Mouse (Mus musculus) liver, embryonic 14.5 days (tissue): ENCODE measurements around the gene Fignl1. TPM values are rescaled to one million over a fixed set of nuclear protein-coding genes. Genes with fewer than 3 reads are reported as not detected.

Source experiments
- ATAC-seq: fragments of 200-750 bp; cut with Nextera tagmentation; 2 replicates; pipeline ENCODE4 v1.8.0; 2017; ENCODE audit warnings: moderate number of reproducible peaks, mild to moderate bottlenecking, moderate library complexity; ENCODE audit not compliant: insufficient read depth
- DNase-seq, 3 experiments: peaks; one replicate each; pipeline ENCODE4 v3.0.0-alpha.2; 2012 to 2013; ENCODE audit warnings: low read depth in 3 of 3, low spot score in 3 of 3
- H3K27ac ChIP-seq: fragments of 300-500 bp; sonication (generic); 2 replicates; pipeline ENCODE4 v1.5.1; 2014; ENCODE audit warnings: moderate library complexity, mild to moderate bottlenecking, control low read depth, inconsistent platforms
- H3K27me3 ChIP-seq: fragments of 300-500 bp; sonication (generic); 2 replicates; pipeline ENCODE4 v1.6.1; 2014; ENCODE audit warnings: mild to moderate bottlenecking, low read length, moderate library complexity; ENCODE audit not compliant: control insufficient read depth, insufficient read depth
- H3K36me3 ChIP-seq: fragments of 300-500 bp; sonication (generic); replicated peaks from 2 replicates; pipeline ENCODE4 v1.6.1; 2014; ENCODE audit warnings: low read depth; ENCODE audit not compliant: control insufficient read depth, insufficient read depth
- H3K4me1 ChIP-seq, 2 experiments: fragments of 200-500 bp in 1 of 2; fragments of 300-500 bp in 1 of 2; sonication (generic) in 1 of 2; replicated peaks; 2 replicates each; pipeline ENCODE4 v1.6.1; 2012 to 2014; ENCODE audit warnings: antibody characterized with exemption in 1 of 2, inconsistent platforms in 1 of 2, low read length in 1 of 2; ENCODE audit not compliant: control insufficient read depth in 2 of 2, insufficient read depth in 2 of 2
- H3K4me2 ChIP-seq: fragments of 300-500 bp; sonication (generic); 2 replicates; pipeline ENCODE4 v1.6.1; 2014; ENCODE audit warnings: low read depth, mild to moderate bottlenecking, control low read depth, moderate library complexity
- H3K4me3 ChIP-seq, 2 experiments: fragments of 200-500 bp in 1 of 2; fragments of 300-500 bp in 1 of 2; sonication (generic) in 1 of 2; 2 replicates each; pipeline ENCODE4 v1.5.1; 2012 to 2014; ENCODE audit warnings: low read depth in 2 of 2, low read length in 2 of 2, mild to moderate bottlenecking in 2 of 2, control low read depth in 1 of 2, inconsistent platforms in 1 of 2, moderate library complexity in 1 of 2; ENCODE audit not compliant: insufficient read depth in 1 of 2
- H3K9ac ChIP-seq: fragments of 300-500 bp; sonication (generic); replicated peaks from 2 replicates; pipeline ENCODE4 v1.6.1; 2014; ENCODE audit warnings: mild to moderate bottlenecking, control low read depth, moderate library complexity
- H3K9me3 ChIP-seq: fragments of 300-500 bp; sonication (generic); 2 replicates; pipeline ENCODE4 v1.6.1; 2016; ENCODE audit warnings: low read length, mixed read lengths; ENCODE audit not compliant: control insufficient read depth
- CTCF ChIP-seq: IDR thresholded peaks from 2 replicates; pipeline ENCODE4 v1.5.1; 2016; ENCODE audit warnings: antibody characterized with exemption, low read depth, control low read depth
- EP300 ChIP-seq: IDR thresholded peaks from 2 replicates; pipeline ENCODE4 v1.6.1; 2016; ENCODE audit warnings: antibody characterized with exemption, low read depth
- WGBS: fragments of 180-500 bp; shearing (Covaris S2); extraction: QIAGEN DNeasy Blood & Tissue Kit; methylation state at CpG from one replicate; pipeline ENCODE4 v1.1.7; 2014; ENCODE audit not compliant: insufficient replicate concordance; 5-methylcytosine and 5-hydroxymethylcytosine counted together
- polyA plus RNA-seq, 2 experiments: library from polyadenylated mRNA; depleted of rRNA in 1 of 2; stranded (reverse) in 1 of 2; unstranded in 1 of 2; fragments of >200 nt; fragmentation: Nextera tagmentation in 1 of 2; extraction: Ambion mirVana in 1 of 2; gene quantifications; 2 replicates each; pipeline versions ENCODE4 v1.2.1 to v1.2.3; 2012 to 2014

Fignl1 gene
- polyA plus RNA-seq, 2 experiments = 32.2 to 102 TPM

- H3K4me3 ChIP-seq = no peak overlapping the region
- no peak overlapping the region for H3K9ac ChIP-seq
- ATAC-seq (peak; percentile 42; the same call in 1 of the 2 replicates), DNase-seq (peak in 1 of 3 experiments; percentile 29)
- 57% methylated on average over 4 of the region's 4 CpGs for WGBS
- no peaks in the 10 kb centered on the region for H3K9me3 ChIP-seq
- peaks cover 0 to 2% of the 10 kb centered on the region in 2 experiments; a peak in 2 of 4 replicates for H3K4me1 ChIP-seq
- TF ChIP-seq CTCF (no peak), EP300 (no peak)
- peaks cover 33% of the 10 kb centered on the region for H3K36me3 ChIP-seq
- no peak overlapping the region for H3K27ac ChIP-seq
- H3K4me2 ChIP-seq = no peak overlapping the region
- H3K27me3 ChIP-seq = no peaks in the 10 kb centered on the region
Observed at GRCm38 (mm10) chr11:11763211-11763666, 45.5 kb downstream of the Fignl1 start.

- Histone ChIP-seq H3K9me3 (no peaks in the 10 kb centered on the region), H3K9ac (no peak overlapping the region), H3K4me3 (no peak overlapping the region), H3K4me2 (no peak overlapping the region), H3K4me1 (no peaks in the 10 kb centered on the region), H3K27ac (no peak overlapping the region), H3K27me3 (no peaks in the 10 kb centered on the region), H3K36me3 (peaks cover 53% of the 10 kb centered on the region)
- DNase-seq (no peak), ATAC-seq (no peak)
- TF ChIP-seq EP300 = no peak
- TF ChIP-seq CTCF = no peak
- 84% methylated on average over 1 of the region's 1 CpGs for WGBS
Observed at GRCm38 (mm10) chr11:11758883-11759282, 49.9 kb downstream of the Fignl1 start.

GRCm38 (mm10) chr11:11758121-11758520, 50.6 kb downstream of the Fignl1 start:
- Histone ChIP-seq H3K27ac (no peak overlapping the region), H3K4me2 (no peak overlapping the region), H3K4me1 (no peaks in the 10 kb centered on the region), H3K9ac (no peak overlapping the region), H3K4me3 (no peak overlapping the region), H3K27me3 (no peaks in the 10 kb centered on the region), H3K9me3 (no peaks in the 10 kb centered on the region), H3K36me3 (peaks cover 55% of the 10 kb centered on the region)
- ATAC-seq (no peak), DNase-seq (no peak)
- WGBS = 83% methylated on average over 6 of the region's 6 CpGs
- TF ChIP-seq CTCF = no peak
- TF ChIP-seq EP300 = no peak

GRCm38 (mm10) chr11:11752859-11753258, 55.9 kb downstream of the Fignl1 start:
- Histone ChIP-seq H3K9me3 (no peaks in the 10 kb centered on the region), H3K27ac (no peak overlapping the region), H3K9ac (no peak overlapping the region), H3K4me2 (no peak overlapping the region), H3K27me3 (no peaks in the 10 kb centered on the region), H3K4me1 (no peaks in the 10 kb centered on the region), H3K36me3 (peaks cover 54% of the 10 kb centered on the region), H3K4me3 (no peak overlapping the region)
- TF ChIP-seq CTCF = no peak
- no peak for TF ChIP-seq EP300
- ATAC-seq (no peak), DNase-seq (no peak)
- 80% methylated on average over 5 of the region's 5 CpGs for WGBS

GRCm38 (mm10) chr11:11751091-11751490, 57.7 kb downstream of the Fignl1 start:
- Histone ChIP-seq H3K27me3 (no peaks in the 10 kb centered on the region), H3K4me3 (no peak overlapping the region), H3K27ac (no peak overlapping the region), H3K36me3 (peaks cover 58% of the 10 kb centered on the region), H3K4me2 (no peak overlapping the region), H3K9me3 (no peaks in the 10 kb centered on the region), H3K4me1 (no peaks in the 10 kb centered on the region), H3K9ac (no peak overlapping the region)
- ATAC-seq (no peak), DNase-seq (no peak)
- TF ChIP-seq CTCF (no peak), EP300 (no peak)
- WGBS = 81% methylated on average over 5 of the region's 5 CpGs
